1 mouse cellular context compared by ENCODE assay signal in the genomic region with DNA sequence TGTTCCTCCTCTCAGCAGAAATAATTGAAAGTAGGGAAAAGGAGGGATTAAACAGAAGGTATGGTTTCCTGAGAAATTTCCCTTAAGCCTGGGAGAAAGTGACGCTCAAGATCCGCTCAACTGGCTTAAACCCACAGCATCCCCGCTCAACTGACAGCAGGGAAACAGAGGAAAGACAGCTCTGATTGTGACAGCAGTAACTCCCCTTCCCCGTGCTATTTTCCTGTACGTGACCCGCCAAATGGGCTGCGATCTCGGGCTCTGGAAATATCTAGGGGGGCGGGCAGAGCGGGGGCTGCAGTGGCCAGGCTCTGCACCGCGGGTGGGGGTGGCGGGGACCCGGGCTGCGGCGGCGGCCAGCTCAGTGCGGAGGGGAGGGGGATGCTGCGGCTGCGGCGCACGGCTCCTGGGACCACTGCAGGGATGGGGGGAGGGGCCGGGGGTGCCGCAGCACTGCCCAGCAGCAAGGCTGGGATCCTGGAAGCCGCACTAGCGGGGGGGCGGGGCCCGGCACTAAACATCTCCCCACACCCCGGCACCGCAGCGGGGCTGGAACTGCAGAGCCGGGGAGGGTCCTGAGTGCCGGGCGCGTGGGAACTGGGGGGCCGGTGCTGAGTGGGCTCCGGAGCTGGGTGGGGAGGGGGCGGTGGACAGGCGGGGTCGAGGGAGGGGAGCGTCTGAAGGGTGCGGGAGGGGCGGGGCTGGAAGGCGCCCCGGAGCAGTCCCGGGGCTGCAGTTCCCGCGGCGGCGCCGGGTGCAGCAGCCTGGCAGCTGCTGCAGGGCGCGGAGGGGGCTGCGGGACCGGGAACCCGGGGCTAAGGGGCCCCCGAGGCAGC.
TF ChIP-seq lines count a peak whose summit lies in the region.

No protein-coding gene starts in this region.

TF ChIP-seq in MEL, 35 proteins besides CTCF, POLR2A, EP300 and RAD21:
- 0 out of 2 replicates have a peak, but pooled peaks have one; percentile 12 for TF ChIP-seq SIN3A (IDR thresholded peaks at IDR 0.05; ENCODE audit: low read length)
- TF ChIP-seq HCFC1 (IDR thresholded peaks at IDR 0.05; ENCODE audit: low read depth, low read length): no peak
- TF ChIP-seq CHD1 (IDR thresholded peaks at IDR 0.05; ENCODE audit: low read depth, low read length): no peak
- TF ChIP-seq POLR2AphosphoS5 (IDR thresholded peaks at IDR 0.05; ENCODE audit: borderline replicate concordance, low read depth, low read length): no peak
- no peak for TF ChIP-seq UBTF (IDR thresholded peaks at IDR 0.05; ENCODE audit: borderline replicate concordance, insufficient read depth, low read depth, low read length)
- no peak for TF ChIP-seq MYB (IDR thresholded peaks at IDR 0.05; ENCODE audit: low read depth, low read length)
